Mouse (Mus musculus) megakaryocyte, embryonic 14.5 days (primary cell): ENCODE results near the gene Klk1b4.
"Not testable (repeated sequence)": the region's sequence is repeated elsewhere in the genome, so short reads cannot be mapped to it uniquely, and the experiment has no call there.

ENCODE experiments used
- FLI1 ChIP-seq: IDR thresholded peaks from 2 replicates; pipeline ENCODE4 v1.6.1; 2012; ENCODE audit warnings: low read length, inconsistent platforms, mixed read lengths
- GATA1 ChIP-seq: IDR thresholded peaks from 3 replicates; pipeline ENCODE4 v1.6.1; 2012; ENCODE audit warnings: mixed read lengths, low read length, inconsistent platforms, borderline replicate concordance

- not testable (repeated sequence) for TF ChIP-seq GATA1, FLI1
Measured at GRCm38 (mm10) chr7:44187936-44188335, 19.3 kb upstream of the Klk1b4 start, which contains the start of gene Klk1b24.
